Mouse (Mus musculus) bone marrow, adult 2 months (tissue): ENCODE results near the gene Ubald2.
"Not testable (repeated sequence)": the region's sequence is repeated elsewhere in the genome, so short reads cannot be mapped to it uniquely, and the experiment has no call there.

Experiments used
- CTCF ChIP-seq: fragments of 200-500 bp; IDR thresholded peaks from 2 replicates; pipeline ENCODE4 v1.5.1; 2011; ENCODE audit warnings: low read length, control low read depth; ENCODE audit not compliant: control insufficient read depth, insufficient read depth
- POLR2A ChIP-seq: fragments of 200-500 bp; IDR thresholded peaks from 2 replicates; pipeline ENCODE4 v1.6.1; 2011; ENCODE audit warnings: low read depth, mild to moderate bottlenecking, control low read depth, low read length, borderline replicate concordance; ENCODE audit not compliant: control insufficient read depth

- TF ChIP-seq CTCF, POLR2A: not testable (repeated sequence)
Observed at GRCm38 (mm10) chr11:116426328-116426727, 7.6 kb upstream of the Ubald2 start.
